Mouse (Mus musculus) forebrain, embryonic 11.5 days (tissue): ENCODE results near the gene Spryd4. TPM values are rescaled to one million over a fixed set of nuclear protein-coding genes. Genes with fewer than 3 reads are reported as not detected.
"Not testable (repeated sequence)": the region's sequence is repeated elsewhere in the genome, so short reads cannot be mapped to it uniquely, and the experiment has no call there.

Experiments
- ATAC-seq: fragments of 200-750 bp; cut with Nextera tagmentation; replicated peaks from 2 replicates; pipeline ENCODE4 v1.8.0; 2017; ENCODE audit warnings: moderate TSS enrichment; ENCODE audit not compliant: low FRiP score
- DNase-seq: peaks from one replicate; pipeline ENCODE4 v3.0.0-alpha.2; 2017; ENCODE audit warnings: low spot score
- H3K27ac ChIP-seq: fragments of 300-500 bp; sonication (generic); 2 replicates; pipeline ENCODE4 v1.5.1; 2014; ENCODE audit warnings: low read depth, low read length
- H3K27me3 ChIP-seq: fragments of 300-500 bp; sonication (generic); 2 replicates; pipeline ENCODE4 v1.6.1; 2014; ENCODE audit warnings: mild to moderate bottlenecking, low read length, mixed read lengths; ENCODE audit not compliant: control insufficient read depth, insufficient read depth
- H3K36me3 ChIP-seq: fragments of 300-500 bp; sonication (generic); 2 replicates; pipeline ENCODE4 v1.6.1; 2014; ENCODE audit warnings: mild to moderate bottlenecking, low read length, moderate library complexity, mixed read lengths; ENCODE audit not compliant: control insufficient read depth, insufficient read depth
- H3K4me1 ChIP-seq: fragments of 300-500 bp; sonication (generic); replicated peaks from 2 replicates; pipeline ENCODE4 v1.6.1; 2014; ENCODE audit warnings: low read length, mixed read lengths; ENCODE audit not compliant: control insufficient read depth, insufficient read depth
- H3K4me2 ChIP-seq: fragments of 300-500 bp; sonication (generic); 2 replicates; pipeline ENCODE4 v1.6.1; 2014; ENCODE audit warnings: low read depth, mild to moderate bottlenecking, low read length, moderate library complexity, mixed read lengths; ENCODE audit not compliant: severe bottlenecking
- H3K4me3 ChIP-seq: fragments of 300-500 bp; sonication (generic); 2 replicates; pipeline ENCODE4 v1.5.1; 2014; ENCODE audit warnings: low read depth, low read length
- H3K9ac ChIP-seq: fragments of 300-500 bp; sonication (generic); 2 replicates; pipeline ENCODE4 v1.6.1; 2014; ENCODE audit warnings: low read length
- H3K9me3 ChIP-seq: fragments of 300-500 bp; sonication (generic); 2 replicates; pipeline ENCODE4 v1.6.1; 2016; ENCODE audit warnings: low read length, mixed read lengths; ENCODE audit not compliant: control insufficient read depth
- WGBS: fragments of 180-500 bp; shearing (Covaris S2); extraction: QIAGEN DNeasy Blood & Tissue Kit; methylation state at CpG from one replicate; pipeline ENCODE4 v1.1.7; 2014; 5-methylcytosine and 5-hydroxymethylcytosine counted together
- polyA plus RNA-seq: library from polyadenylated mRNA; unstranded; fragments of >200 nt; fragmentation: Nextera tagmentation; extraction: Ambion mirVana; gene quantifications from 2 replicates; pipeline ENCODE4 v1.2.1, GENCODE M21; 2014

Spryd4 gene
- polyA plus RNA-seq, 1 experiment from 2014 or later = 26.7 TPM

GRCm38 (mm10) chr10:128218387-128219117 lies 6.9 kb upstream of the Spryd4 start:
- Histone ChIP-seq H3K36me3 (no peaks in the 10 kb centered on the region), H3K27me3 (no peaks in the 10 kb centered on the region), H3K4me3 (no peak overlapping the region), H3K4me2 (no peak overlapping the region), H3K9ac (no peak overlapping the region), H3K27ac (no peak overlapping the region), H3K4me1 (no peaks in the 10 kb centered on the region), H3K9me3 (no peaks in the 10 kb centered on the region)
- ATAC-seq (no peak), DNase-seq (no peak)
- 93% methylated on average over 18 of the region's 18 CpGs for WGBS

DNA sequence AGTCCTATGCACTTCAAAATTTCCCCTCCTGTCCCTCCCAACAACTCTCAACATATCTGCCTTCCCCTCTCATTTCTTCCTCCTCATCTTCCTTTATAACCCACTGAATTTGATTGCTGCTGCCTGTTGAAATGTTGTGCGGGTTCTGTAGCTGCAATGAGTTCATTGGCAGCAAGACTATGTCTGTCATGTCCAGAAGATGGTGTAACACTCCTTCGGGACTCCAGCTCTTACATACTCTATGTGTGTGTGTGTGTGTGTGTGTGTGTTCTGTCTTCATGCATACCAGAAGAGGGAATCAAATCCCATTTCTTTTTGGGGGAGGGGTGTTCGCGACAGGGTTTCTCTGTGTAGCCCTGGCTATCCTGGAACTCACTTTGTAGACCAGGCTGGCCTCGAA lies 3.4 kb upstream of the Spryd4 start:
- no peak overlapping the region for H3K4me2 ChIP-seq
- WGBS = 87% methylated on average over 5 of the region's 5 CpGs
- no peak for ATAC-seq

DNA sequence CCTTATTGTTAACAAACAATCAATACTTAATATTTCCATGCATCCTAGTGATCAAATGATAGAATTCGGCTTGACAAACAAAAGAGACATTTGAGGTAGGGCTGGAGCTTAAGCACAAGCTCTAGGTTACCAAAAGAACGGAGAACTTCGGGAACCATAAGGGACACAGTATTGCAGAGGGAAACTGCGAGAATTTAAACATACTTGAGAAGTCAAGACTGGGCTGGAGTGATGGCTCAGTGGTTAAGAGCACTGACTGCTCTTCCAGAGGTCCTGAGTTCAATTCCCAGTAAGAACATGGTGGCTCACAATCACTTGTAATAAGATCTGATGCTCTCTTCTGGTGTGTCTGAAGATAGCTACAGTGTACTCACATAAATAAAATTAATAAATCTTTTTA lies 2.5 kb upstream of the Spryd4 start:
- DNase-seq, ATAC-seq, H3K9me3 ChIP-seq, H3K27ac ChIP-seq, H3K4me3 ChIP-seq, H3K4me1 ChIP-seq, H3K36me3 ChIP-seq, H3K27me3 ChIP-seq, H3K4me2 ChIP-seq, H3K9ac ChIP-seq: not testable (repeated sequence)
- 89% methylated on average over 4 of the region's 4 CpGs for WGBS

More for the DNA sequence above, 3.4 kb upstream of the Spryd4 start:
- Histone ChIP-seq H3K9ac (no peak overlapping the region), H3K4me3 (no peak overlapping the region), H3K36me3 (no peaks in the 10 kb centered on the region), H3K4me1 (peaks cover 6% of the 10 kb centered on the region; the same call in 1 of the 2 replicates), H3K27me3 (no peaks in the 10 kb centered on the region), H3K27ac (no peak overlapping the region), H3K9me3 (no peaks in the 10 kb centered on the region)
- no peak for DNase-seq

DNA sequence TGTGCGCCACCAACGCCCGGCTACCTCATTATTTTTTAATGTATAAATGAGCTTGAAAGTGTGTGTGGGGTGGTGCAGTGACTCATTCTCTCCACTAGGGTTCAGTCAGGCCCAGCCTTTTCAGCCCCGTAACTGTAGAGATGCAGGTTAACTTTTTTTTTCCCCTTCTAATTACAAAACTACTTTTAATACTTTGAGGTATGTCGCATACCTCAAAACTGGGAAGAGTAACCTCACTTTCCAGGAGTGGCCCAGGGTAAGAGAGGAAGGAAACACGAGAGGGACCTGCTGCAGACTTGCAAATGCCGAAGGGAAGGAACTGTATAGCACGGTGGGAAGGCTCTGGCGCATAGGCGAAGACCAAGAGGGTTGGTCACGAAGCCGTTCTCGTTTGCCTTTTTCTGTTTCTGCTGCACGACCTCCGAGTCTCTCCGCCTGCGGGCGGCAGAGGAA lies 1.3 kb upstream of the Spryd4 start:
- Histone ChIP-seq H3K27ac (no peak overlapping the region), H3K4me2 (peak overlapping the region; percentile 38), H3K9me3 (no peaks in the 10 kb centered on the region), H3K4me1 (peaks cover 6% of the 10 kb centered on the region; the same call in 1 of the 2 replicates), H3K4me3 (peak overlapping the region; percentile 3), H3K36me3 (no peaks in the 10 kb centered on the region), H3K9ac (no peak overlapping the region), H3K27me3 (no peaks in the 10 kb centered on the region)
- ATAC-seq (0 out of 2 replicates have a peak, but pooled peaks have one; percentile 50), DNase-seq (peak; percentile 78)
- WGBS = 3% methylated on average over 18 of the region's 18 CpGs

DNA sequence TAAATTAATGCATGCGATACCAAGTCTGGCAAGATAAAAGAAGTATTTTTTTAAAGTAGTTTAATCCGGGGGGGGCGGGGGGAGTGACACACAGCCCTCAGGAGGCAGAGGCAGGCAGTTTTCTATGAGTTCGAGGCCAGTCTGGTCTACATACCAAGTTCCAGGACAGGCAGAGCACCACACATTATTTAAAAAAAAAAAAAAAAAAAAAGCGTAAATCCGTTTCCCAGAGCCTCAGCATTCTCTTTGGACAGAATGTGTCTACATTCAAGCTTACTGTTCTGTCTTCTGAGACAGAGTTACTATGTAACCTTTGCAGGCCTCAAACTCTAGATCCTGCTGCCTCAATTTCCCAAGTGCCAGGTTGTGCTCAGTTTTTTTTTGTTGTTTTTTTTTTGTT lies 541 bp upstream of the Spryd4 start:
- DNase-seq (no peak), ATAC-seq (no peak)
- no peak overlapping the region for H3K27ac ChIP-seq
- H3K9ac ChIP-seq = peak overlapping the region; percentile 41
- 52% methylated on average over 6 of the region's 6 CpGs for WGBS
- H3K27me3 ChIP-seq = no peaks in the 10 kb centered on the region
- no peaks in the 10 kb centered on the region for H3K9me3 ChIP-seq
- H3K4me1 ChIP-seq = peaks cover 6% of the 10 kb centered on the region; the same call in 1 of the 2 replicates
- peak overlapping the region; percentile 47 for H3K4me3 ChIP-seq
- H3K4me2 ChIP-seq = peak overlapping the region; percentile 85
- no peaks in the 10 kb centered on the region for H3K36me3 ChIP-seq

DNA sequence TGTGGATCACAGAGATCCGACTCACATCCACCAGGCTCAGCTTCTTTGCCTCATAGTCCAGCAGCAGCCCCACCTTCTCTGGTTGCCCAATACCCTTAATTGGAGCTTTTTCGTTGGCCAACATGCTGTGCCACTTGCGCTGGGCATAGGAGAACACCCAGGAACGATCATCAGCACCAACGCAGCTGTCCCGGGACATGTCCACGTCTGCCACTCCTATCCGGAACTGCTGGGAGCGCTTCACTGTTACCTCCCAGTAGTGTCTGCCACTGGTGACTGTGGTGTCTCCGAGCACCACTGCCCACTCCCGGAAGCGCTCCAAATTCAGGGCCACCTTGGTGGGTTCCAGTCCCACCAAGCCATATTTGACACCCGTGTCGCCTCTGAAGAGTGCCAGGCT lies 653 bp downstream of the Spryd4 start:
- no peaks in the 10 kb centered on the region for H3K36me3 ChIP-seq
- H3K9me3 ChIP-seq = no peaks in the 10 kb centered on the region
- H3K27ac ChIP-seq = no peak overlapping the region; the same call in 1 of the 2 replicates
- ATAC-seq = peak; percentile 22; the same call in 1 of the 2 replicates
- peak overlapping the region; percentile 47 for H3K4me3 ChIP-seq
- H3K4me2 ChIP-seq = peak overlapping the region; percentile 85
- H3K9ac ChIP-seq = peak overlapping the region; percentile 41
- no peak for DNase-seq
- H3K27me3 ChIP-seq = no peaks in the 10 kb centered on the region
- WGBS = 33% methylated on average over 14 of the region's 14 CpGs
- H3K4me1 ChIP-seq = peaks cover 6% of the 10 kb centered on the region; the same call in 1 of the 2 replicates

- WGBS = 94% methylated on average over 2 of the region's 2 CpGs
These were observed 1.5 kb downstream of the Spryd4 start for GRCm38 (mm10) chr10:128210131-128210530.

DNA sequence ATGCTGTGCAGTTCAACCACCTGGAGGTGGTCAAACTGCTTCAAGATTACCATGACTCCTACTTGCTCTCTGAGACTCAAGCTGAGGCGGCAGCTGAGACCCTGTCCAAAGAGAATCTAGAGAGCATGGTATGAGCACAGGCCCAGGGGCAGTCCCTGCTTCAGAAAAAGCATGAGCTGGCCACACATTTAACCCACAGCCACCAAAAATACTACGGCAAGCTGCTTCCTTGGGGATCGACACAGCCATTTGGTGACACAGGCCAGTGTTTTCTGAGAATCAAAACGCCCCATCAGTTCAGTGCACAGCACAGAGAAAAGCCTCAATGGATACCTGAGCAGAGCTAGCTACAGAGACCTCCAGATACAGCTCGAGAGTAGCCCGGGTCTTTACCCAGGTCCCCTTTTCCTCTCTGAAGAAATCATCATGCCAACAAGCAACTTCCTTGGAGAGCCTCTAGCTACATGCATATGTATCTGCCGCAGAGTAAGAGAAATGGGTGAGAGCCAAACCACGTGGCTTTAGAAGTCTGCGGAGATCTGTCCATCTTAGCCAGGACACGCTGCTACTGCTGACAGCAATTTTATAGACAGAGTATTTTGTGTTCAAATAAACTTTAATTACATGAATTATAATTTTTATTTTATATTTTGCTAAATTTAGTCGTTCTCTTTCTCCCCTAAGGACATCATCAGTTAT lies 2.1 kb downstream of the Spryd4 start:
- Histone ChIP-seq H3K9ac (no peak overlapping the region), H3K9me3 (no peaks in the 10 kb centered on the region), H3K36me3 (no peaks in the 10 kb centered on the region), H3K27me3 (no peaks in the 10 kb centered on the region), H3K4me2 (no peak overlapping the region), H3K27ac (no peak overlapping the region), H3K4me1 (peaks cover 6% of the 10 kb centered on the region; the same call in 1 of the 2 replicates), H3K4me3 (no peak overlapping the region)
- ATAC-seq (no peak), DNase-seq (no peak)
- 94% methylated on average over 11 of the region's 11 CpGs for WGBS

More at GRCm38 (mm10) chr10:128210131-128210530, 1.5 kb downstream of the Spryd4 start:
- no peaks in the 10 kb centered on the region for H3K9me3 ChIP-seq
- H3K36me3 ChIP-seq = no peaks in the 10 kb centered on the region
- DNase-seq = no peak
- peaks cover 6% of the 10 kb centered on the region; the same call in 1 of the 2 replicates for H3K4me1 ChIP-seq
- no peaks in the 10 kb centered on the region for H3K27me3 ChIP-seq
- H3K27ac ChIP-seq = no peak overlapping the region
- no peak overlapping the region for H3K9ac ChIP-seq
- H3K4me3 ChIP-seq = no peak overlapping the region
- H3K4me2 ChIP-seq = no peak overlapping the region
- no peak for ATAC-seq
